In the genomic region with DNA sequence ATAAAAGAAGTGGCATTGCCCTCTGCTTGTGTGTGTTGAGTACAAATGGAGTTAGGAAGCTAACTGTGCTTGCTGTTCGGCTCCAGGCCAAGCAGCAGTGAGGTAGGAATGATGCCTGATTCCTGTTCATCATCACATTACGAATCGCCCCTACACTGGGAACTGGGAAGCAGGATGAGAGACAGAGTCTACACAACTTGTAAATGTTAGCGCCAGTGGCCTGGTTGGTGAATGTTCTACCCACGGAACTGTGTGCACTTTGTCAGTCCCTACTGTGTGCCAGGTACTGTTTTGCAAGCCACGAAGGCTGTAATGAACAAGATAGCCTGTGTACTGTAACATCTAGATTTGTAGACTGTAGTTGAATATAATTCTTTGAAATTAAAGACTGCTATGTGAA, we compare ENCODE assay signal across 17 mouse cellular contexts.
DNase-seq lines count a peak whose midpoint lies in the region; ATAC-seq lines count a peak whose summit lies in the region.
"Had no signal": no experiment of that assay in that cellular context is flagged by ENCODE, and none has a peak within 500 bp of the region (broad histone marks: within the 10 kb centered on the region; RNA-seq: fewer than 3 reads in every experiment).

No protein-coding gene starts in this region.

- H3K27me3 ChIP-seq in forebrain, embryonic 16.5 days (replicated peaks; ENCODE audit: control insufficient read depth, insufficient read depth, low read length): no peaks in the 10 kb centered on the region
- no peaks in the 10 kb centered on the region for H3K27me3 ChIP-seq in forebrain, embryonic 10.5 days (ENCODE audit: poor library complexity, severe bottlenecking)
- no peaks in the 10 kb centered on the region for H3K27me3 ChIP-seq in midbrain, embryonic 11.5 days (ENCODE audit: control insufficient read depth, insufficient read depth, low read length)
- H3K27me3 ChIP-seq in midbrain, embryonic 10.5 days (ENCODE audit: low read depth, poor library complexity, severe bottlenecking): no peaks in the 10 kb centered on the region
- H3K27me3 ChIP-seq in limb, embryonic 11.5 days (ENCODE audit: control insufficient read depth, insufficient read depth, low read length): no peaks in the 10 kb centered on the region
- H3K27me3 ChIP-seq: embryonic facial prominence, embryonic 12.5 days; heart, embryonic 13.5 days had no signal

- H3K9ac ChIP-seq in forebrain, embryonic 16.5 days (replicated peaks; ENCODE audit: low read depth, low read length): no peak overlapping the region
- H3K9ac ChIP-seq in midbrain, embryonic 11.5 days (ENCODE audit: low read length): no peak overlapping the region
- no peak overlapping the region for H3K9ac ChIP-seq in limb, embryonic 11.5 days (ENCODE audit: low read length)
- H3K9ac ChIP-seq: embryonic facial prominence, embryonic 12.5 days; heart, embryonic 13.5 days had no signal

- H3K27ac ChIP-seq in forebrain, embryonic 16.5 days (ENCODE audit: low read length): no peak overlapping the region
- no peak overlapping the region for H3K27ac ChIP-seq in forebrain, embryonic 10.5 days
- no peak overlapping the region for H3K27ac ChIP-seq in midbrain, embryonic 11.5 days (ENCODE audit: low read depth, low read length)
- H3K27ac ChIP-seq in midbrain, embryonic 10.5 days (replicated peaks): no peak overlapping the region
- H3K27ac ChIP-seq in limb, embryonic 11.5 days (replicated peaks; ENCODE audit: low read depth, low read length): no peak overlapping the region
- H3K27ac ChIP-seq: embryonic facial prominence, embryonic 12.5 days; heart, embryonic 13.5 days had no signal

- WGBS in forebrain, embryonic 16.5 days: 63% methylated on average over 6 of the region's 6 CpGs
- WGBS in forebrain, embryonic 10.5 days: 90% methylated on average over 6 of the region's 6 CpGs
- 90% methylated on average over 6 of the region's 6 CpGs for WGBS in midbrain, embryonic 11.5 days
- 88% methylated on average over 6 of the region's 6 CpGs for WGBS in midbrain, embryonic 10.5 days
- WGBS in limb, embryonic 11.5 days: 78% methylated on average over 6 of the region's 6 CpGs

- no peak for DNase-seq in forebrain, embryonic 10.5 days (ENCODE audit: extremely low spot score, low spot score)
- peak; percentile 47 for DNase-seq in midbrain, embryonic 11.5 days (ENCODE audit: low spot score, missing footprints)
- no peak for DNase-seq in midbrain, embryonic 10.5 days (ENCODE audit: low spot score)
- DNase-seq in testis, postnatal 14 days (ENCODE audit: low spot score): peak; percentile 25
- DNase-seq in testis, postnatal 10 days (ENCODE audit: low spot score): no peak
- peak; percentile 21 for DNase-seq in limb, embryonic 11.5 days (ENCODE audit: low spot score)
- no peak for DNase-seq in spleen, postnatal 10 days (ENCODE audit: low spot score in 2 of 2)
- DNase-seq: adrenal gland, adult 8-10 months; cerebellum, adult 11-12 months; cerebellum, adult 9-10 months; cerebellum, postnatal 25 days; gastrocnemius, postnatal 36 days; heart, adult 11 months; heart, postnatal 36 days had no signal

- H3K4me1 ChIP-seq in forebrain, embryonic 16.5 days (replicated peaks; ENCODE audit: control insufficient read depth, insufficient read depth, low read length): peaks cover 7% of the 10 kb centered on the region; the same call in 1 of the 2 replicates
- peaks cover 12% of the 10 kb centered on the region; the same call in 1 of the 2 replicates for H3K4me1 ChIP-seq in forebrain, embryonic 10.5 days
- no peaks in the 10 kb centered on the region for H3K4me1 ChIP-seq in midbrain, embryonic 11.5 days (ENCODE audit: control insufficient read depth, insufficient read depth, low read length)
- no peaks in the 10 kb centered on the region for H3K4me1 ChIP-seq in midbrain, embryonic 10.5 days
- H3K4me1 ChIP-seq in limb, embryonic 11.5 days (ENCODE audit: control insufficient read depth, insufficient read depth, low read length): no peaks in the 10 kb centered on the region
- H3K4me1 ChIP-seq: embryonic facial prominence, embryonic 12.5 days; heart, embryonic 13.5 days had no signal

- H3K9me3 ChIP-seq in forebrain, embryonic 16.5 days (ENCODE audit: control insufficient read depth, low read length): no peaks in the 10 kb centered on the region
- no peaks in the 10 kb centered on the region for H3K9me3 ChIP-seq in forebrain, embryonic 10.5 days
- no peaks in the 10 kb centered on the region for H3K9me3 ChIP-seq in midbrain, embryonic 11.5 days (ENCODE audit: control insufficient read depth, low read length)
- no peaks in the 10 kb centered on the region for H3K9me3 ChIP-seq in midbrain, embryonic 10.5 days (replicated peaks)
- no peaks in the 10 kb centered on the region for H3K9me3 ChIP-seq in limb, embryonic 11.5 days (ENCODE audit: control insufficient read depth, low read length)
- H3K9me3 ChIP-seq: embryonic facial prominence, embryonic 12.5 days; heart, embryonic 13.5 days had no signal

- no peaks in the 10 kb centered on the region for H3K36me3 ChIP-seq in forebrain, embryonic 16.5 days (ENCODE audit: control insufficient read depth, insufficient read depth)
- H3K36me3 ChIP-seq in forebrain, embryonic 10.5 days (replicated peaks): no peaks in the 10 kb centered on the region
- no peaks in the 10 kb centered on the region for H3K36me3 ChIP-seq in midbrain, embryonic 11.5 days (ENCODE audit: control insufficient read depth, insufficient read depth, low read length)
- H3K36me3 ChIP-seq in midbrain, embryonic 10.5 days: no peaks in the 10 kb centered on the region
- H3K36me3 ChIP-seq in limb, embryonic 11.5 days (ENCODE audit: control insufficient read depth, insufficient read depth, low read length): no peaks in the 10 kb centered on the region
- H3K36me3 ChIP-seq: embryonic facial prominence, embryonic 12.5 days; heart, embryonic 13.5 days had no signal

- H3K4me3 ChIP-seq in forebrain, embryonic 16.5 days (replicated peaks; ENCODE audit: low read length): no peak overlapping the region
- no peak overlapping the region for H3K4me3 ChIP-seq in forebrain, embryonic 10.5 days
- H3K4me3 ChIP-seq in midbrain, embryonic 11.5 days (ENCODE audit: low read depth, low read length): no peak overlapping the region
- H3K4me3 ChIP-seq in midbrain, embryonic 10.5 days: no peak overlapping the region
- H3K4me3 ChIP-seq in limb, embryonic 11.5 days (ENCODE audit: low read depth, low read length): no peak overlapping the region
- H3K4me3 ChIP-seq: embryonic facial prominence, embryonic 12.5 days; heart, embryonic 13.5 days had no signal

- H3K4me2 ChIP-seq in forebrain, embryonic 16.5 days (ENCODE audit: low read length): no peak overlapping the region
- no peak overlapping the region for H3K4me2 ChIP-seq in midbrain, embryonic 11.5 days
- H3K4me2 ChIP-seq in limb, embryonic 11.5 days (ENCODE audit: low read depth, severe bottlenecking): no peak overlapping the region
- H3K4me2 ChIP-seq: embryonic facial prominence, embryonic 12.5 days; heart, embryonic 13.5 days had no signal

- ATAC-seq in forebrain, embryonic 16.5 days: peak; percentile 45; the same call in 1 of the 2 replicates
- ATAC-seq in midbrain, embryonic 11.5 days (ENCODE audit: low FRiP score): no peak
- ATAC-seq in limb, embryonic 11.5 days (ENCODE audit: insufficient number of reproducible peaks, low FRiP score, low TSS enrichment, low read depth): no peak

Comparison
In these comparisons a context has a peak if more than half of its experiments do, and no peak if none do; other contexts are left out.
1. DNase-seq: peak in midbrain, embryonic 11.5 days (single experiment), testis, postnatal 14 days (single experiment) and limb, embryonic 11.5 days (single experiment); none in forebrain, embryonic 10.5 days (single experiment), midbrain, embryonic 10.5 days (single experiment), testis, postnatal 10 days (single experiment) and spleen, postnatal 10 days (0 of 2).